Mouse (Mus musculus) heart, adult 2 months (tissue): ENCODE measurements around the gene Plscr3.

Experiments
- CTCF ChIP-seq: fragments of 200-600 bp; IDR thresholded peaks from 2 replicates; pipeline ENCODE4 v1.8.1; 2022; ENCODE audit warnings: antibody characterized with exemption, mild to moderate bottlenecking, moderate library complexity
- EP300 ChIP-seq: fragments of 200-500 bp; IDR thresholded peaks from 2 replicates; pipeline ENCODE4 v1.6.1; 2011; ENCODE audit warnings: low read depth, low read length, control low read depth; ENCODE audit not compliant: insufficient read depth
- POLR2A ChIP-seq: fragments of 200-500 bp; IDR thresholded peaks from 2 replicates; pipeline ENCODE4 v1.6.1; 2011; ENCODE audit warnings: mild to moderate bottlenecking, low read depth, low read length, control low read depth; ENCODE audit not compliant: insufficient read depth

DNA sequence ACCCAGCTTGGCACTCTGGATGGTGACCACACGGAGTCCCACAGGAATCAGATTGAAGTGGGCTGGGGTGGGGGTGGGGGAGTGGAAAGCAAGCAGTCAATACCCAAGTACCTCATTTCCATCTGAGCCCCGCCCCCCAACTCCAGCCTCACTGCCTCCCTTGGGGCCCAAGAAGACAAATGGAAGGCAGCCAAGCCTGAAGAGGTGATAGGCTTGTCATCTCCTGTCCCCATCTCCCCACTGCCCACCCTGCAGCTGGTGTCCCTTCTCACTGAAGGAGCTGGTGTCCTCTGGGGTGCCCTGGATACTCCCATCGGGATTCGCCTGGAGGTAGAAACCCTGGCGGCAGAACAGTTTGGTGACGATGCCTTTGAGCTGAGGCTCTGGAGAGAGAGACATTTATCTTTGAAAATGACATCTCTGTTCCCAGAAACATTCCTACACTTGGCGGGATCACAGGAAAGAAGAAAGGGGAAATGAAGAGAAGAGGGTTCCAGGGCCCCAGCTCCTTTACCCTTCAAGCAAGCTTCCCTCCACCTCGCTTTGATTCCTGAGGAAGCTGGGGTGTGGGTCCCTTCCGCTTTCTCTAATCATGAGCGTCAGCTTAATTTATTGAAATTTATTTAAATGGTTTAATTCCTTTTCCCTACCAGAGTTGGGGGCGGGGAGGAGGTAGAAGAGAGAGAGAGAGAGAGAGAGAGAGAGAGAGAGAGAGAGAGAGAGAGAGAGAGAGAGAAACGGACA lies 46.6 kb upstream of the Plscr3 start:
- TF ChIP-seq CTCF (no peak), POLR2A (no peak), EP300 (no peak)
